Mouse (Mus musculus) spleen, adult 2 months (tissue): ENCODE data around the gene Fnbp1l.
A peak's percentile ranks its signal among the peaks of the same experiment; 100 is the strongest.

Experiments used
- CTCF ChIP-seq: fragments of 200-500 bp; IDR thresholded peaks from 2 replicates; pipeline ENCODE4 v1.5.1; 2011; ENCODE audit warnings: mild to moderate bottlenecking, inconsistent platforms; ENCODE audit not compliant: insufficient read depth, insufficient read length, insufficient replicate concordance; ENCODE audit errors: extremely low read depth
- POLR2A ChIP-seq: fragments of 200-500 bp; IDR thresholded peaks from 2 replicates; pipeline ENCODE4 v1.6.1; 2011; ENCODE audit warnings: low read depth, low read length, inconsistent platforms

GRCm38 (mm10) chr3:122509084-122509483 is 110.4 kb downstream of the Fnbp1l start:
- peak; percentile 32; the same call in 1 of the 2 replicates for TF ChIP-seq CTCF
- TF ChIP-seq POLR2A = no peak
